Mouse (Mus musculus) gastrocnemius, postnatal 36 days (tissue): Measurements from ENCODE around the gene Cyp2f2. TPM values are rescaled to one million over a fixed set of nuclear protein-coding genes. Genes with fewer than 3 reads are reported as not detected.
A peak's percentile ranks its signal among the peaks of the same experiment; 100 is the strongest.

Experiments used
- DNase-seq, 2 experiments: peaks; one replicate each; pipeline ENCODE4 v3.0.0; 2022
- intact Hi-C: fragments of 180-260 bp; cut with DNase I; formaldehyde crosslinking; loops from one replicate; pipeline ENCODE4 v1.15.1; 2025
- total RNA-seq, 2 experiments: library from RNA; stranded (reverse); gene quantifications; 2 replicates each; pipeline ENCODE4 v1.2.3; 2021

Cyp2f2 gene
- total RNA-seq, 2 experiments from 2014 or later = 0.67 to 0.89 TPM

GRCm38 (mm10) chr7:27136410-27136996 lies 16.8 kb downstream of the Cyp2f2 start:
- no peak for DNase-seq
- intact Hi-C loops = no loop called here

GRCm38 (mm10) chr7:27153205-27153764 lies 33.6 kb downstream of the Cyp2f2 start, which contains the start of gene Cyp2t4:
Gene Cyp2t4 (plus strand): TSS chr7:27153714.
- intact Hi-C loops = no loop called here
- peak in 1 of 2 experiments; percentile 54 for DNase-seq

GRCm38 (mm10) chr7:27156005-27156404 lies 36.3 kb downstream of the Cyp2f2 start:
- no peak for DNase-seq
- intact Hi-C loops = loop anchor here (5.0 kb wide), 1 partner anchor 1939 kb away; no protein-coding TSS in a partner anchor

- intact Hi-C loops = loop anchor here (5.0 kb wide), 1 partner anchor 1941 kb away; no protein-coding TSS in a partner anchor
- DNase-seq = no peak
Observed at GRCm38 (mm10) chr7:27158171-27158570, 38.5 kb downstream of the Cyp2f2 start.

- intact Hi-C loops = loop anchor here (5.0 kb wide), 1 partner anchor 1942 kb away; no protein-coding TSS in a partner anchor
- DNase-seq = no peak
Observed at GRCm38 (mm10) chr7:27159256-27159655, 39.5 kb downstream of the Cyp2f2 start.

- DNase-seq = peak; percentile 82 to 85
- intact Hi-C loops = loop anchor here (5.0 kb wide), 2 partner anchors 67 to 1943 kb away; partner anchors contain the start of gene Itpkc
Observed at GRCm38 (mm10) chr7:27159882-27160281, 40.2 kb downstream of the Cyp2f2 start.

GRCm38 (mm10) chr7:27160921-27161320 lies 41.2 kb downstream of the Cyp2f2 start:
- intact Hi-C loops = loop anchor here (5.0 kb wide), 1 partner anchor 66 kb away; the partner anchor contains the start of gene Itpkc
- DNase-seq = no peak

- intact Hi-C loops = loop anchor here (5.0 kb wide), 1 partner anchor 66 kb away; the partner anchor contains the start of gene Itpkc
- no peak for DNase-seq
Observed at GRCm38 (mm10) chr7:27161744-27162143, 42.0 kb downstream of the Cyp2f2 start.

- intact Hi-C loops = loop anchor here (5.0 kb wide), 1 partner anchor 64 kb away; the partner anchor contains the start of gene Itpkc
- DNase-seq = no peak
Observed at GRCm38 (mm10) chr7:27162780-27163449, 43.2 kb downstream of the Cyp2f2 start.

GRCm38 (mm10) chr7:27163450-27163805 lies 43.7 kb downstream of the Cyp2f2 start:
- intact Hi-C loops = loop anchor here (5.0 kb wide), 1 partner anchor 64 kb away; the partner anchor contains the start of gene Itpkc
- peak in 1 of 2 experiments; percentile 37 for DNase-seq

- intact Hi-C loops = loop anchor here (5.0 kb wide), 1 partner anchor 63 kb away; the partner anchor contains the start of gene Itpkc
Observed at GRCm38 (mm10) chr7:27164112-27164947, 44.6 kb downstream of the Cyp2f2 start.

GRCm38 (mm10) chr7:27165007-27165655 lies 45.4 kb downstream of the Cyp2f2 start:
- peak; percentile 50 to 52 for DNase-seq
- intact Hi-C loops = no loop called here

More at GRCm38 (mm10) chr7:27164112-27164947, 44.6 kb downstream of the Cyp2f2 start:
- no peak for DNase-seq

GRCm38 (mm10) chr7:27165696-27166095 lies 46.0 kb downstream of the Cyp2f2 start:
- DNase-seq = no peak
- intact Hi-C loops = no loop called here

GRCm38 (mm10) chr7:27166229-27166613 lies 46.5 kb downstream of the Cyp2f2 start:
- peak; percentile 86 to 89 for DNase-seq
- intact Hi-C loops = no loop called here

GRCm38 (mm10) chr7:27166614-27167474 lies 47.1 kb downstream of the Cyp2f2 start, which contains the start of gene Egln2:
Gene Egln2 (minus strand): TSS chr7:27166802.
- intact Hi-C loops = no loop called here
- peak; percentile 93 to 94 for DNase-seq

GRCm38 (mm10) chr7:27167475-27168094 lies 47.9 kb downstream of the Cyp2f2 start:
- no peak for DNase-seq
- intact Hi-C loops = no loop called here

- intact Hi-C loops = no loop called here
- DNase-seq = no peak
Observed at GRCm38 (mm10) chr7:27168371-27168770, 48.7 kb downstream of the Cyp2f2 start.

- DNase-seq = no peak
- intact Hi-C loops = no loop called here
Observed at GRCm38 (mm10) chr7:27170981-27171380, 51.3 kb downstream of the Cyp2f2 start.
